Mouse (Mus musculus): ENCODE measurements at regions not wholly inside any gene's neighbourhood (a gene's known extent, or its start where the extent isn't known, plus 50 kb on each side); places are given as distances from the start of the nearest gene placed in this dataset.

DNA sequence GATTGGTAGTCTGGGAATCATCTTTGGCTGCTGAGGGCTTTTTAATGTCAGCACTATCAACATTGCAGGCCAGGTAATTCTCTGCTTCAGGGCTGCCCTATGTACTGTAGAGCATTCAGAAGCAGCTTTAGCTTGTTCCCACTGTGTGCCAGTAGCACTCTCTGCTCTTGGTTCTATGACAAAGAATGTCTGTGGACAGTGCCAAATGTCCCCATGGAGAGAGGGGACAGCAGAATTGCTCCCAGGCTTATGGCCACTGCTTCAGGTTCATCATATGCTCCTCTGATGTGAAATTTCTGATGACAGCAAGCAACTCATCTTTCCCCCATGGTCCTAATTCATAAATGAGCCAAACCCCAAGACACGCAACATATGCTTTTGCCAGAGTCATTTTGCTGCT is 314.3 kb downstream of the Fam19a4 start:
- no peak for DNase-seq

DNA sequence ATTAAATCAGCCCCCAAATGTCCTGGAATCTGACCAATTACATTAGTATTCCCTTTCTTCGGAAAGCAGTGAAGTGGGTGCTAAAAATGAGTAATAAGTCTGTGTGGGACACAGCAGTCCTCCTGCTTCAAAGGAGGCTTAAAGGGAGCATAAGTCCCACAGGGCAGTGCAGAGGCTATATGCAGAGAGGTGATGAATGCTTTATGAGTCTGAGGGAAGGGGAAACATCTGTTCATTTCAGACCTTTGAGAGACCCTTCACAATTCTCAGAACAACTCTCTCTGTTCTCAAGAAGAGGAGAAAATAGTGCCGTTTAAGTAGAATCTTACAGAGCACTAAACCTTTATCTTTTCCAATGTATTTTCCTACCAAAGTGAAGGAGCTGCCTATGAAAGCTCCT is 343.3 kb downstream of the Fam19a4 start:
- DNase-seq, result no peak

DNA sequence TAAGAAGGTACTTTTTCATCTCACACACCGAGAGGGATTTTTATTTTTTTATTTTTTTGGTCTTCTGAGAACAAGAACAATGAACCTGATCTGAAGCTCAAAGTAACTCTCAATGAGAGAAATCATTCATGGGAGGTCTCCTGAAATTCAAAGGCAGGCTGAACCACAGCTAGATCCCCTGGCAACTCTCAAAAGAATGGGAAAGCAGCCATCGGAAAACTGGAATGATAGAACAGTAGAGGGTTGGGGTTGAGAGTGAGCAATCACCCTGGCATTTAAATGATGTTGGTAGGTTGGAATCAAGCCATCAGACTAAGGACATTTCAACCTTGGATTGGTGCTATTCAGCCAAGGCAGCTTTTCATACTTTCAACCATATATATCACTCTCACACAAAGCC is 350.5 kb downstream of the Fam19a4 start:
- DNase-seq, result peak; percentile 6 to 16
